In the genomic region with DNA sequence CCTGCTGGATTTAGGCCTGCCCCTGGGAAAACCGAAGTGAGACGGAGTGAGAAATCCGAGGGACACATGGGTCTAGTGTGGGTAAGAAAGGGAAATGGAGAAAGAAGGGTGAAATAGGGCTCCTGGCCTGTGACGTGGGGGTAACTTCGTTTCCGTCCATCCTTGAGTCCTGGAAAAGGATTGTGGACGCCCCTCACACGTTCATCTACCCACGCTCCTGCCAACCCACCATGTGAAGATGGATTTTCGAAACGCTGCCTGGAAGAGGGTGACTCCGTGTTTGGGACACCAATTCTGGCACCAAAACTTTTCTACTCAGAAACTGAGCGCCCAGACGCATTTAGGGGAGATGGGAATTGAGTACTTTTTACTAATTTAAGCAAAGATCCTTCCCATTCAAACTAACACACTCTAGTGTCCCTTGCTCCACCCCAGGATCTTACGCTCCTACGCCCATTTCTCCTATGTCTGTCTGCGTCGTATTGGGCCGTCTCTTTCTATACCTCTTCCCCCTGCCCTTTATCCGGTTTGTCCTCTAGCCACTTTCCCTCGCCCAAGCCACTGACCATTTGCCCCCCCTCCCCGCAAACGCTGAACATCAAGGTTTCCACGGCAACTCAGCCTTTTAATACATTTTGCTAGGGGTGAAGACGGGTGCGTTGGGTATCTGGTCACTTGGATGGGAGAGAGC, we compare ENCODE assay signal across 8 mouse cellular contexts. TPM values are rescaled to one million over a fixed set of nuclear protein-coding genes. Genes with fewer than 3 reads are reported as not detected.
DNase-seq lines count a peak whose midpoint lies in the region; ATAC-seq and TF ChIP-seq lines count a peak whose summit lies in the region.

No protein-coding gene starts in this region.

- H3K9me3 ChIP-seq in intestine, embryonic 15.5 days: no peaks in the 10 kb centered on the region

- H3K27ac ChIP-seq in gastrocnemius, adult 2 months: peak overlapping the region; percentile 88
- peak overlapping the region; percentile 95; the same call in 1 of the 2 replicates for H3K27ac ChIP-seq in intestine, embryonic 15.5 days
- no peak overlapping the region for H3K27ac ChIP-seq in olfactory bulb, adult 2 months (ENCODE audit: insufficient read depth, low read depth, low read length)

- DNase-seq in gastrocnemius, adult 2 months: no peak
- no peak for DNase-seq in gastrocnemius, postnatal 36 days
- DNase-seq in right cerebral cortex, postnatal 10 days (ENCODE audit: low spot score in 2 of 2): peak; percentile 38 to 40
- no peak for DNase-seq in right cerebral cortex, adult 18-20 months
- DNase-seq in layer of hippocampus, adult 11-12 months (ENCODE audit: low spot score): no peak

- TF ChIP-seq POLR2A in olfactory bulb, adult 2 months (IDR thresholded peaks at IDR 0.05; ENCODE audit: insufficient read depth, low read depth, low read length): no peak

- no peak for ATAC-seq in intestine, embryonic 15.5 days
- ATAC-seq in monocyte, adult 5-6 weeks (replicated peaks; ENCODE audit: insufficient number of reproducible peaks, low FRiP score, low TSS enrichment, poor library complexity, severe bottlenecking): no peak

- no peaks in the 10 kb centered on the region for H3K36me3 ChIP-seq in intestine, embryonic 15.5 days

- 28% methylated on average over 26 of the region's 26 CpGs for WGBS in intestine, embryonic 15.5 days
- WGBS in olfactory bulb, adult 2 months: 16% methylated on average over 26 of the region's 26 CpGs

- peak overlapping the region; percentile 95 for H3K4me2 ChIP-seq in intestine, embryonic 15.5 days (replicated peaks)

- intact Hi-C loops in gastrocnemius, adult 2 months (cut with DNase I): loop anchor here (2.0 to 10.0 kb wide), 3 partner anchors 44 to 107 kb away; a partner anchor contains a TSS
- intact Hi-C loops in gastrocnemius, postnatal 36 days (cut with DNase I): loop anchor here (5.0 kb wide), 2 partner anchors 44 to 59 kb away; no protein-coding TSS in a partner anchor

- peaks cover 27% of the 10 kb centered on the region for H3K4me1 ChIP-seq in intestine, embryonic 15.5 days (replicated peaks)
- peaks cover 52% of the 10 kb centered on the region for H3K4me1 ChIP-seq in olfactory bulb, adult 2 months (ENCODE audit: control insufficient read depth, insufficient read depth, low read length)

- TF ChIP-seq CTCF in gastrocnemius, adult 2 months (IDR thresholded peaks at IDR 0.05): no peak
- no peak for TF ChIP-seq CTCF in olfactory bulb, adult 2 months (IDR thresholded peaks at IDR 0.05; ENCODE audit: insufficient read depth, low read depth, low read length)

- peak overlapping the region; percentile 86 for H3K4me3 ChIP-seq in gastrocnemius, adult 2 months
- peak overlapping the region; percentile 81 for H3K4me3 ChIP-seq in intestine, embryonic 15.5 days (replicated peaks)
- peak overlapping the region; percentile 61 for H3K4me3 ChIP-seq in olfactory bulb, adult 2 months (ENCODE audit: insufficient read depth, low read depth, low read length)

- peaks cover 19% of the 10 kb centered on the region for H3K27me3 ChIP-seq in intestine, embryonic 15.5 days (replicated peaks)

- H3K9ac ChIP-seq in intestine, embryonic 15.5 days: peak overlapping the region; percentile 83; the same call in 1 of the 2 replicates

RNA-seq across cellular contexts. Expression of a gene that starts 0.4 kb away (rescaled TPM):
- 1 to 10 TPM; 4.1 to 7.1 TPM for total RNA-seq in gastrocnemius, adult 2 months (2021)
- total RNA-seq in gastrocnemius, postnatal 36 days (2021): 1 to 10 TPM; 7.5 to 7.9 TPM
- 17.9 and 20.1 TPM in 2 replicates for polyA plus RNA-seq in intestine, embryonic 15.5 days (2015; fragmentation: Nextera tagmentation; extraction: Ambion mirVana)
- polyA plus RNA-seq in olfactory bulb, adult 2 months (2012; ENCODE audit: insufficient read depth, insufficient read length, low replicate concordance, missing spikeins): not detected in 2 replicates
- 0.39 TPM in 1 of 3 replicates, not detected in the others for total RNA-seq in monocyte, adult 5-6 weeks (2017)

RNA-seq across cellular contexts. Expression of a gene that starts 5.8 kb away (rescaled TPM):
- not detected for total RNA-seq in gastrocnemius, adult 2 months (2021)
- under 1 TPM; 0.12 to 0.23 TPM for total RNA-seq in gastrocnemius, postnatal 36 days (2021)
- polyA plus RNA-seq in intestine, embryonic 15.5 days (2015; fragmentation: Nextera tagmentation; extraction: Ambion mirVana): 0.99 and 1.1 TPM in 2 replicates
- polyA plus RNA-seq in olfactory bulb, adult 2 months (2012; ENCODE audit: insufficient read depth, insufficient read length, low replicate concordance, missing spikeins): not detected in 2 replicates
- 0.38 TPM in 1 of 3 replicates, not detected in the others for total RNA-seq in monocyte, adult 5-6 weeks (2017)

RNA-seq across cellular contexts. Expression of a gene that starts 17.9 kb away (rescaled TPM):
- total RNA-seq in gastrocnemius, adult 2 months (2021): 1 to 10 TPM in 1 of 2 experiments, under 1 TPM in 1; 0.75 to 1.4 TPM
- 1 to 10 TPM; 1.2 to 1.6 TPM for total RNA-seq in gastrocnemius, postnatal 36 days (2021)
- polyA plus RNA-seq in intestine, embryonic 15.5 days (2015; fragmentation: Nextera tagmentation; extraction: Ambion mirVana): 1.2 and 1.3 TPM in 2 replicates
- polyA plus RNA-seq in olfactory bulb, adult 2 months (2012; ENCODE audit: insufficient read depth, insufficient read length, low replicate concordance, missing spikeins): not detected in 2 replicates
- 0.19 TPM in 1 of 3 replicates, not detected in the others for total RNA-seq in monocyte, adult 5-6 weeks (2017)

RNA-seq across cellular contexts. Expression of a gene that starts 28.6 kb away (rescaled TPM):
- total RNA-seq in gastrocnemius, adult 2 months (2021): under 1 TPM; 0.26 to 0.31 TPM
- total RNA-seq in gastrocnemius, postnatal 36 days (2021): 1 to 10 TPM; 1.5 to 1.8 TPM
- 166 and 177 TPM in 2 replicates for polyA plus RNA-seq in intestine, embryonic 15.5 days (2015; fragmentation: Nextera tagmentation; extraction: Ambion mirVana)
- not detected in 2 replicates for polyA plus RNA-seq in olfactory bulb, adult 2 months (2012; ENCODE audit: insufficient read depth, insufficient read length, low replicate concordance, missing spikeins)
- total RNA-seq in monocyte, adult 5-6 weeks (2017): 0.32 to 5.8 TPM in 2 of 3 replicates, not detected in the other

RNA-seq across cellular contexts. Expression of a gene that starts 28.7 kb away (rescaled TPM):
- 10 to 100 TPM; 43.4 to 50.1 TPM for total RNA-seq in gastrocnemius, adult 2 months (2021)
- total RNA-seq in gastrocnemius, postnatal 36 days (2021): 10 to 100 TPM; 41.7 to 43.2 TPM
- 116 and 118 TPM in 2 replicates for polyA plus RNA-seq in intestine, embryonic 15.5 days (2015; fragmentation: Nextera tagmentation; extraction: Ambion mirVana)
- polyA plus RNA-seq in olfactory bulb, adult 2 months (2012; ENCODE audit: insufficient read depth, insufficient read length, low replicate concordance, missing spikeins): 225 TPM in 1 of 2 replicates, not detected in the other
- 34.6 to 45.5 TPM (median 35.5 TPM) in 3 replicates for total RNA-seq in monocyte, adult 5-6 weeks (2017)

Comparison
In these comparisons a context has a peak if more than half of its experiments do, and no peak if none do; other contexts are left out.
1. DNase-seq: peak in right cerebral cortex, postnatal 10 days (2 of 2); none in gastrocnemius, adult 2 months (single experiment), gastrocnemius, postnatal 36 days (0 of 2), right cerebral cortex, adult 18-20 months (single experiment) and layer of hippocampus, adult 11-12 months (single experiment).
2. Peak in every context shown above with its lines, with median percentiles within 50 percentile points of each other: H3K4me3 ChIP-seq.